9 mouse cellular contexts compared by ENCODE assay signal in the genomic region with DNA sequence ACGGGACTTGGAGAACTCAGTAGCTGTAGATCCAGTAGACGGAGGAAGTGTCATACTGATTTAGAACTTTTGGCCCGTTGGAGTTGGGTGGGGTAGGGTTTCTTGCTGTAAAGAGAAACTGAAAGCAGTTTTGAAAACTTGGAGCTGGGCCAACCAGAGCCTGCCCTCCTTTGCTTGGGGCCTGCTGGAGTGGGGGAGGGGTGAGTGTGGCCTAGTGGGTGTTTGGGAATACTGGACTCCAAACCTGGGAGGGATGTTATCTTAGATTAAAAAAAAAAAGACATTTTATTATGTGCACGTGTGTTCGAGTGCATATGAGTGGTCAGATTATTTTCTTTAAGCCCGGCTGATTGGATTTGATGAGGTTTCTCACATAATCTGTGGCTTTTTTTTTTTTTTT. TPM values are rescaled to one million over a fixed set of nuclear protein-coding genes. Genes with fewer than 3 reads are reported as not detected.
DNase-seq lines count a peak whose midpoint lies in the region; ATAC-seq and TF ChIP-seq lines count a peak whose summit lies in the region.
"Had no signal": no experiment of that assay in that cellular context is flagged by ENCODE, and none has a peak within 500 bp of the region (broad histone marks: within the 10 kb centered on the region; RNA-seq: fewer than 3 reads in every experiment).

No protein-coding gene starts in this region.

- peaks cover 8% of the 10 kb centered on the region for H3K4me1 ChIP-seq in embryonic fibroblast, embryonic 13.5 days (ENCODE audit: control insufficient read depth, insufficient read depth, low read length)
- peaks cover 36% of the 10 kb centered on the region for H3K4me1 ChIP-seq in heart, postnatal 0 days (ENCODE audit: control insufficient read depth, insufficient read depth)
- peaks cover 16% of the 10 kb centered on the region for H3K4me1 ChIP-seq in small intestine, adult 2 months (ENCODE audit: control insufficient read depth, insufficient read depth, insufficient read length, low read length)

- peak overlapping the region; percentile 34 for H3K9ac ChIP-seq in heart, postnatal 0 days (replicated peaks; ENCODE audit: low read depth, low read length)

- H3K27ac ChIP-seq in embryonic fibroblast, embryonic 13.5 days (ENCODE audit: insufficient read depth, low read length), result peak overlapping the region; percentile 41; the same call in 1 of the 2 replicates
- peak overlapping the region; percentile 82 for H3K27ac ChIP-seq in heart, postnatal 0 days (ENCODE audit: low read depth)
- H3K27ac ChIP-seq in small intestine, adult 2 months (ENCODE audit: insufficient read depth, low read depth, low read length), result peak overlapping the region; percentile 90

- H3K4me3 ChIP-seq in embryonic fibroblast, embryonic 13.5 days (ENCODE audit: insufficient read depth, low read length), result no peak overlapping the region
- peak overlapping the region; percentile 37 for H3K4me3 ChIP-seq in heart, postnatal 0 days (ENCODE audit: low read depth, low read length)
- no peak overlapping the region for H3K4me3 ChIP-seq in small intestine, adult 2 months (ENCODE audit: low read depth, low read length)

- no peaks in the 10 kb centered on the region for H3K36me3 ChIP-seq in heart, postnatal 0 days (replicated peaks; ENCODE audit: control insufficient read depth, insufficient read depth, low read length)
- no peaks in the 10 kb centered on the region for H3K36me3 ChIP-seq in small intestine, adult 2 months (ENCODE audit: control insufficient read depth, insufficient read depth, low read length)

- peak overlapping the region; percentile 58 for H3K4me2 ChIP-seq in heart, postnatal 0 days (ENCODE audit: low read depth, low read length)

- no peaks in the 10 kb centered on the region for H3K9me3 ChIP-seq in heart, postnatal 0 days (replicated peaks; ENCODE audit: control insufficient read depth, low read length)

- DNase-seq in ES-CJ7 (ENCODE audit: low read depth, low spot score), result peak; percentile 85
- DNase-seq in adrenal gland, adult 8-10 months, result peak; percentile 81
- peak; percentile 74 for DNase-seq in heart, postnatal 0 days (ENCODE audit: low spot score)
- DNase-seq in kidney, postnatal 36 days, result peak; percentile 89 to 90
- DNase-seq in lung, postnatal 25 days (ENCODE audit: low spot score), result peak; percentile 89

- TF ChIP-seq POLR2A in embryonic fibroblast, embryonic 13.5 days (IDR thresholded peaks at IDR 0.05; ENCODE audit: low read depth, low read length), result no peak
- no peak for TF ChIP-seq POLR2A in small intestine, adult 2 months (IDR thresholded peaks at IDR 0.05; ENCODE audit: low read depth, low read length)

- H3K27me3 ChIP-seq in heart, postnatal 0 days (ENCODE audit: control insufficient read depth, insufficient read depth, low read length), result no peaks in the 10 kb centered on the region
- H3K27me3 ChIP-seq in small intestine, adult 2 months (ENCODE audit: control insufficient read depth, insufficient read depth, low read length), result no peaks in the 10 kb centered on the region

- no peak for TF ChIP-seq CTCF in embryonic fibroblast, embryonic 13.5 days (IDR thresholded peaks at IDR 0.05; ENCODE audit: borderline replicate concordance, insufficient read depth, low read length)
- no peak for TF ChIP-seq CTCF in heart, postnatal 0 days (IDR thresholded peaks at IDR 0.05; ENCODE audit: low read depth)
- TF ChIP-seq CTCF in small intestine, adult 2 months (IDR thresholded peaks at IDR 0.05; ENCODE audit: extremely low read depth, insufficient read length, insufficient replicate concordance, low read depth, low read length), result no peak

- no peak for TF ChIP-seq EP300 in heart, postnatal 0 days (IDR thresholded peaks at IDR 0.05; ENCODE audit: low read depth)

- 14% methylated on average over 6 of the region's 6 CpGs for WGBS in heart, postnatal 0 days
- WGBS in small intestine, adult 2 months, result 2% methylated on average over 6 of the region's 6 CpGs

- 0 out of 2 replicates have a peak, but pooled peaks have one; percentile 2 for ATAC-seq in heart, postnatal 0 days (ENCODE audit: insufficient read depth, low read depth)
- ATAC-seq in frontal cortex, adult (ENCODE audit: low TSS enrichment), result no peak

RNA-seq across cellular contexts. Expression of a gene that starts 3.2 kb away (rescaled TPM):
- 100 to 1,000 TPM in 1 of 4 experiments, 10 to 100 TPM in 3; 77.7 to 105 (median 82.5) TPM for total RNA-seq in adrenal gland, adult 8-10 months (2022)
- polyA plus RNA-seq in embryonic fibroblast, embryonic 13.5 days (2011; ENCODE audit: insufficient read length, low read depth, missing spikeins), result 26.8 and 33.2 TPM in 2 replicates
- total RNA-seq in heart, postnatal 0 days (2014; rRNA removed; ENCODE audit: low replicate concordance), result 65.1 and 71.3 TPM in 2 replicates
- polyA plus RNA-seq in heart, postnatal 0 days (2015; fragmentation: Nextera tagmentation; extraction: Ambion mirVana), result 11.0 and 12.1 TPM in 2 replicates
- polyA plus RNA-seq in small intestine, adult 2 months (2012; rRNA removed), result 4.4 and 8.5 TPM in 2 replicates

RNA-seq across cellular contexts. Expression of a gene that starts 30.6 kb away (rescaled TPM):
- not detected for total RNA-seq in adrenal gland, adult 8-10 months (2022)
- polyA plus RNA-seq in embryonic fibroblast, embryonic 13.5 days (2011; ENCODE audit: insufficient read length, low read depth, missing spikeins), result 0.35 TPM in 1 of 2 replicates, not detected in the other
- total RNA-seq in heart, postnatal 0 days (2014; rRNA removed; ENCODE audit: low replicate concordance), result not detected in 2 replicates
- polyA plus RNA-seq in heart, postnatal 0 days (2015; fragmentation: Nextera tagmentation; extraction: Ambion mirVana), result 0.14 TPM in 1 of 2 replicates, not detected in the other
- not detected in 2 replicates for polyA plus RNA-seq in small intestine, adult 2 months (2012; rRNA removed)
- total RNA-seq: left cerebral cortex, postnatal 10 days had no signal
